Mouse (Mus musculus): ENCODE data around the gene Pcdh10. TPM values are rescaled to one million over a fixed set of nuclear protein-coding genes. Genes with fewer than 3 reads are reported as not detected.

The Pcdh10 gene
- 0.11 and 0.27 TPM in 2 replicates for polyA plus RNA-seq (2012; rRNA removed)

GRCm38 (mm10) chr3:45378145-45378544 is at the start of gene Pcdh10:
Gene Pcdh10, plus strand, starts transcription at chr3:45378398.

